Mouse (Mus musculus) kidney, adult 2 months (tissue): Measurements from ENCODE around the gene Itgb4.

Experiments used
- CTCF ChIP-seq: fragments of 200-500 bp; conservative IDR thresholded peaks from 2 replicates; pipeline ENCODE4 v1.5.1; 2011; ENCODE audit warnings: low read depth, mild to moderate bottlenecking, control low read depth, low read length, moderate library complexity, mixed read lengths; ENCODE audit not compliant: insufficient read depth, insufficient read length
- POLR2A ChIP-seq: fragments of 200-500 bp; IDR thresholded peaks from one replicate; pipeline ENCODE4 v1.6.1; 2011; ENCODE audit warnings: low read depth, low read length, control low read depth

GRCm38 (mm10) chr11:116027756-116028155, 53.2 kb downstream of the Itgb4 start, which contains the start of gene H3f3b:
- no peak for TF ChIP-seq CTCF
- no peak for TF ChIP-seq POLR2A
